Mouse (Mus musculus) C2C12 (cell line): ENCODE data around the gene D630003M21Rik. TPM values are rescaled to one million over a fixed set of nuclear protein-coding genes. Genes with fewer than 3 reads are reported as not detected.
A peak's percentile ranks its signal among the peaks of the same experiment; 100 is the strongest.

Experiments
- H3K27me3 ChIP-seq: one replicate; pipeline ENCODE4 v1.6.1; 2011; ENCODE audit not compliant: control insufficient read depth, insufficient read depth, insufficient read length
- H3K36me3 ChIP-seq: one replicate; pipeline ENCODE4 v1.6.1; 2011; ENCODE audit not compliant: control insufficient read depth, insufficient read depth
- H3K4me3 ChIP-seq: one replicate; pipeline ENCODE4 v1.5.1; 2011; ENCODE audit warnings: mild to moderate bottlenecking, control low read depth; ENCODE audit not compliant: poor library complexity, insufficient read depth, severe bottlenecking
- H3K79me2 ChIP-seq: one replicate; pipeline ENCODE4 v1.6.1; 2011; ENCODE audit not compliant: control insufficient read depth, insufficient read depth
- H3K79me3 ChIP-seq: one replicate; pipeline ENCODE4 v1.6.1; 2011; ENCODE audit warnings: low read depth, control low read depth
- H3ac ChIP-seq: one replicate; pipeline ENCODE3; 2011; ENCODE audit warnings: low read depth; ENCODE audit not compliant: control insufficient read depth, insufficient read length
- CEBPB ChIP-seq: IDR thresholded peaks from one replicate; pipeline ENCODE4 v1.6.1; 2011; ENCODE audit warnings: low read depth, mild to moderate bottlenecking, control low read depth, moderate library complexity
- CTCF ChIP-seq: IDR thresholded peaks from one replicate; pipeline ENCODE4 v1.5.1; 2011; ENCODE audit not compliant: control insufficient read depth, insufficient read depth, insufficient read length
- FOSL1 ChIP-seq: IDR thresholded peaks from one replicate; pipeline ENCODE4 v1.8.0; 2011; ENCODE audit warnings: mild to moderate bottlenecking, low read length; ENCODE audit not compliant: poor library complexity, insufficient read depth, severe bottlenecking
- MAX ChIP-seq: IDR thresholded peaks from one replicate; pipeline ENCODE4 v1.6.1; 2011; ENCODE audit warnings: mild to moderate bottlenecking, control low read depth
- MYOD1 ChIP-seq: IDR thresholded peaks from one replicate; pipeline ENCODE4 v1.6.1; 2011; ENCODE audit warnings: low read depth; ENCODE audit not compliant: control insufficient read depth, insufficient read length
- MYOG ChIP-seq: IDR thresholded peaks from one replicate; pipeline ENCODE4 v1.6.1; 2011; ENCODE audit not compliant: control insufficient read depth, insufficient read length; ENCODE audit errors: extremely low read depth
- USF1 ChIP-seq: IDR thresholded peaks from one replicate; pipeline ENCODE4 v1.6.1; 2011; ENCODE audit warnings: low read depth, mild to moderate bottlenecking, control low read depth, moderate library complexity
- polyA plus RNA-seq: library from polyadenylated mRNA; unstranded; fragments of >200 nt; fragmentation: generic; extraction: Trizol; gene quantifications from one replicate; pipeline ENCODE4 v1.2.1, GENCODE M21; 2012; ENCODE audit warnings: missing spikeins

D630003M21Rik gene
- polyA plus RNA-seq, 1 experiment = 0.01 TPM

- Histone ChIP-seq H3K79me2 (no peaks in the 10 kb centered on the region), H3ac (no peak overlapping the region), H3K79me3 (no peaks in the 10 kb centered on the region), H3K4me3 (no peak overlapping the region), H3K27me3 (peaks cover 2% of the 10 kb centered on the region), H3K36me3 (no peaks in the 10 kb centered on the region)
- TF ChIP-seq FOSL1 (no peak), CTCF (no peak), CEBPB (no peak), MYOD1 (no peak), MYOG (no peak), MAX (no peak), USF1 (no peak)
These were observed 7.5 kb downstream of the D630003M21Rik start for GRCm38 (mm10) chr2:158221446-158222084.

GRCm38 (mm10) chr2:158219562-158219961 is 9.5 kb downstream of the D630003M21Rik start:
- Histone ChIP-seq H3ac (no peak overlapping the region), H3K27me3 (peaks cover 16% of the 10 kb centered on the region), H3K4me3 (no peak overlapping the region), H3K79me2 (no peaks in the 10 kb centered on the region), H3K36me3 (no peaks in the 10 kb centered on the region), H3K79me3 (no peaks in the 10 kb centered on the region)
- peak; percentile 67 for TF ChIP-seq USF1
- TF ChIP-seq CTCF = no peak

GRCm38 (mm10) chr2:158216510-158216909 is 12.5 kb downstream of the D630003M21Rik start:
- Histone ChIP-seq H3ac (no peak overlapping the region), H3K27me3 (peaks cover 35% of the 10 kb centered on the region), H3K36me3 (no peaks in the 10 kb centered on the region), H3K4me3 (no peak overlapping the region), H3K79me2 (no peaks in the 10 kb centered on the region), H3K79me3 (no peaks in the 10 kb centered on the region)
- TF ChIP-seq MYOD1 (no peak), MYOG (no peak), USF1 (no peak), FOSL1 (no peak), MAX (no peak), CTCF (no peak), CEBPB (no peak)

- Histone ChIP-seq H3K79me3 (no peaks in the 10 kb centered on the region), H3K36me3 (no peaks in the 10 kb centered on the region), H3K27me3 (peaks cover 35% of the 10 kb centered on the region), H3K4me3 (no peak overlapping the region), H3K79me2 (no peaks in the 10 kb centered on the region), H3ac (no peak overlapping the region)
- no peak for TF ChIP-seq CTCF
- no peak for TF ChIP-seq MAX
These were observed 13.5 kb downstream of the D630003M21Rik start for GRCm38 (mm10) chr2:158215283-158216117.

- Histone ChIP-seq H3K27me3 (peaks cover 35% of the 10 kb centered on the region), H3K36me3 (no peaks in the 10 kb centered on the region), H3K4me3 (no peak overlapping the region)
These were observed 17.1 kb downstream of the D630003M21Rik start for GRCm38 (mm10) chr2:158211764-158212471.

GRCm38 (mm10) chr2:158210958-158211357 is 18.1 kb downstream of the D630003M21Rik start:
- Histone ChIP-seq H3ac (no peak overlapping the region), H3K4me3 (no peak overlapping the region), H3K36me3 (no peaks in the 10 kb centered on the region), H3K79me2 (no peaks in the 10 kb centered on the region), H3K27me3 (peaks cover 32% of the 10 kb centered on the region), H3K79me3 (no peaks in the 10 kb centered on the region)
- TF ChIP-seq MAX = no peak
- no peak for TF ChIP-seq CEBPB
- no peak for TF ChIP-seq MYOD1
- TF ChIP-seq CTCF = no peak

More at GRCm38 (mm10) chr2:158211764-158212471, 17.1 kb downstream of the D630003M21Rik start:
- no peak overlapping the region for H3ac ChIP-seq
- TF ChIP-seq MYOG (no peak), MYOD1 (no peak), CTCF (peak; percentile 30), USF1 (peak; percentile 56), FOSL1 (no peak)
- H3K79me3 ChIP-seq = no peaks in the 10 kb centered on the region
- no peaks in the 10 kb centered on the region for H3K79me2 ChIP-seq
